Mouse (Mus musculus): ENCODE measurements at regions not wholly inside any gene's neighbourhood (a gene's known extent, or its start where the extent isn't known, plus 50 kb on each side); places are given as distances from the start of the nearest gene placed in this dataset.
"Not testable (repeated sequence)": the region's sequence is repeated elsewhere in the genome, so short reads cannot be mapped to it uniquely, and the experiment has no call there.

DNA sequence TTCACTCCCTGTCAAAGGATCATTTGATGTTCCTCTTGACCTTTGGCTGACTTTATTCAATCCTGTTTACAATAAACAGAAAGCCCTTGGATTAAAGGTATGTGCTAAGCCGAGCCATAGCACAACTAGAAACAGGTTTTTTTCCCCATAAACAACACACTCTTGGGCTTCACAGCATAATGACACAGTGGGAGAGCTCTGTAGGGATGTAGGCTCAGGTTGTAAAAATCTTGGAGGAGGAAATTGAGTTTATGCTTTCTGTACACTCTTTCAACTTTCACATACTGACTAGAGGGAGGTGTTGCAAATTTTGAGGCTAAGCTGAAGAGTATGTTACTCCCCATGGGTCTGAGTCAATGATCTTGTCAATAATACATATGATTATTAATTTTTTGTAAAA is 69.7 kb upstream of the Akr1c12 start:
- 6% methylated on average over 1 of the region's 1 CpGs for WGBS
- no peak overlapping the region for H3K4me3 ChIP-seq (replicated peaks; ENCODE audit: low read length)
- no peaks in the 10 kb centered on the region for H3K27me3 ChIP-seq (ENCODE audit: control insufficient read depth, insufficient read depth, low read length)
- H3K4me2 ChIP-seq (replicated peaks; ENCODE audit: low read depth, low read length, severe bottlenecking) = no peak overlapping the region
- H3K9me3 ChIP-seq (ENCODE audit: control insufficient read depth, low read length) = no peaks in the 10 kb centered on the region
- TF ChIP-seq POLR2A (IDR thresholded peaks at IDR 0.05; ENCODE audit: borderline replicate concordance, extremely low read depth, insufficient read depth, insufficient read length) = no peak
- no peaks in the 10 kb centered on the region for H3K36me3 ChIP-seq (ENCODE audit: control insufficient read depth, insufficient read depth, low read length)
- ATAC-seq (ENCODE audit: low FRiP score, low read depth) (peak; percentile 15; the same call in 1 of the 2 replicates), DNase-seq (ENCODE audit: low spot score) (no peak)
- no peak overlapping the region for H3K27ac ChIP-seq (replicated peaks; ENCODE audit: low read depth, low read length)
- H3K4me1 ChIP-seq (ENCODE audit: control insufficient read depth, insufficient read depth, low read length) = no peaks in the 10 kb centered on the region
- H3K9ac ChIP-seq (ENCODE audit: low read depth, low read length, severe bottlenecking) = no peak overlapping the region

DNA sequence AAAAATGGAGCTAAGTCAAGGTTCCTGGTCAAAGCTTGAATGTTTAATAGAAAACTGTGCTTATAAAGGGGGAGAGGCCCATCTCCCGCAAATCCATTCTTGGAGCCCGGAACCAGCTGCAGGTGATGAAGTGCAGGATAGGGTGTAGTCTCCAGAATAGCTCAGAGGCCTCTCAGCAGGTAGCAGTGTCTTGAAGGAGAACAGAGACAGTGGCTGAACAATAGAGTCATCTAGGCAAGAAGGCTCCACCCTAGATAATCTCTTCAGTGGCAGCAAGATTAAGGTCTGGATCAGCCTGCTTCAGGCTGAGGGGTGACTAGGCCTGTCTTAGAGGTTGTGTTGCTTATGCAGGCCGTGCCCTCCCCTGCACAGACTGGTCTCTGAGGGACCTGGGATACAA is 71.4 kb upstream of the Akr1c12 start:
- DNase-seq (ENCODE audit: low spot score) (no peak), ATAC-seq (ENCODE audit: low FRiP score, low read depth) (no peak)
- Histone ChIP-seq H3K4me3 (replicated peaks; ENCODE audit: low read length) (no peak overlapping the region), H3K36me3 (ENCODE audit: control insufficient read depth, insufficient read depth, low read length) (no peaks in the 10 kb centered on the region), H3K27me3 (ENCODE audit: control insufficient read depth, insufficient read depth, low read length) (no peaks in the 10 kb centered on the region), H3K9ac (ENCODE audit: low read depth, low read length, severe bottlenecking) (no peak overlapping the region), H3K4me2 (replicated peaks; ENCODE audit: low read depth, low read length, severe bottlenecking) (no peak overlapping the region), H3K4me1 (ENCODE audit: control insufficient read depth, insufficient read depth, low read length) (no peaks in the 10 kb centered on the region), H3K27ac (replicated peaks; ENCODE audit: low read depth, low read length) (no peak overlapping the region), H3K9me3 (ENCODE audit: control insufficient read depth, low read length) (no peaks in the 10 kb centered on the region)
- TF ChIP-seq POLR2A (IDR thresholded peaks at IDR 0.05; ENCODE audit: borderline replicate concordance, extremely low read depth, insufficient read depth, insufficient read length) = no peak
- 86% methylated on average over 3 of the region's 3 CpGs for WGBS

DNA sequence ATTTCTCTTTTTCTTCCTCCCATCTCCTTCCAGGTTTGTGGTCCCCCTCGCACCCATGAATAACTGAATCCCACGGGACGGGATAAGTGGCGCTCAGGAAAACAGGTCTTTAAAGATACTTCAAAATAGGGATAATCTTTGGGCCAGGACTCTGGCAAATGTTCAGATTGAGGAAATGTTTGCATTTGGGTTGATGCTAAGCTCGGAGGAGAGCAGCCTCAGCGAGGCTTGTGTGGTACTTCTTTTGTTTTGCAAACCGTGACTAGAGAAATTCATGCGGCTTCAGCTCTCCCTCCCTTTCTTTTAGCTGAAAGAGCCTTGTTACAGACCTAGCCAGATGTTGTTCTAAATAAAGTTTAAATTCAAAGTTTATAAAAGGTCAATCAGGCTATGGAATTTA is 57.5 kb upstream of the Akr1c6 start:
- not testable (repeated sequence) for H3K4me3 ChIP-seq (replicated peaks; ENCODE audit: low read length); H3K27me3 ChIP-seq (ENCODE audit: control insufficient read depth, insufficient read depth, low read length); H3K4me1 ChIP-seq (ENCODE audit: control insufficient read depth, insufficient read depth, low read length); H3K9ac ChIP-seq (ENCODE audit: low read depth, low read length, severe bottlenecking); DNase-seq (ENCODE audit: low spot score); H3K36me3 ChIP-seq (ENCODE audit: control insufficient read depth, insufficient read depth, low read length); ATAC-seq (ENCODE audit: low FRiP score, low read depth); H3K4me2 ChIP-seq (replicated peaks; ENCODE audit: low read depth, low read length, severe bottlenecking); H3K27ac ChIP-seq (replicated peaks; ENCODE audit: low read depth, low read length); H3K9me3 ChIP-seq (ENCODE audit: control insufficient read depth, low read length)
- 18% methylated on average over 8 of the region's 8 CpGs for WGBS
